Mouse (Mus musculus) midbrain, embryonic 14.5 days (tissue): ENCODE results near the gene Fam71f2. TPM values are rescaled to one million over a fixed set of nuclear protein-coding genes. Genes with fewer than 3 reads are reported as not detected.

Source experiments
- ATAC-seq: fragments of 200-750 bp; cut with Nextera tagmentation; 2 replicates; pipeline ENCODE4 v1.8.0; 2017; ENCODE audit warnings: moderate number of reproducible peaks, moderate library complexity; ENCODE audit not compliant: low FRiP score, low TSS enrichment
- DNase-seq: peaks from one replicate; pipeline ENCODE4 v3.0.0-alpha.2; 2015
- H3K27ac ChIP-seq: fragments of 300-500 bp; sonication (generic); replicated peaks from 2 replicates; pipeline ENCODE4 v1.5.1; 2014; ENCODE audit warnings: mild to moderate bottlenecking, low read depth, low read length, moderate library complexity
- H3K27me3 ChIP-seq: fragments of 300-500 bp; sonication (generic); 2 replicates; pipeline ENCODE4 v1.6.1; 2014; ENCODE audit warnings: low read length, control low read depth, mixed read lengths; ENCODE audit not compliant: control insufficient read depth, insufficient read depth
- H3K36me3 ChIP-seq: fragments of 300-500 bp; sonication (generic); 2 replicates; pipeline ENCODE4 v1.6.1; 2014; ENCODE audit warnings: low read length, control low read depth; ENCODE audit not compliant: control insufficient read depth, insufficient read depth
- H3K4me1 ChIP-seq: fragments of 300-500 bp; sonication (generic); 2 replicates; pipeline ENCODE4 v1.6.1; 2014; ENCODE audit warnings: mild to moderate bottlenecking, antibody characterized with exemption, low read length, control low read depth; ENCODE audit not compliant: control insufficient read depth, insufficient read depth
- H3K4me2 ChIP-seq: fragments of 300-500 bp; sonication (generic); 2 replicates; pipeline ENCODE4 v1.6.1; 2014; ENCODE audit warnings: mild to moderate bottlenecking, low read length, moderate library complexity
- H3K4me3 ChIP-seq: fragments of 300-500 bp; sonication (generic); replicated peaks from 2 replicates; pipeline ENCODE4 v1.5.1; 2014; ENCODE audit warnings: low read depth, low read length
- H3K9ac ChIP-seq: fragments of 300-500 bp; sonication (generic); replicated peaks from 2 replicates; pipeline ENCODE4 v1.6.1; 2014; ENCODE audit warnings: mild to moderate bottlenecking, low read length, moderate library complexity
- H3K9me3 ChIP-seq: fragments of 300-500 bp; sonication (generic); 2 replicates; pipeline ENCODE4 v1.6.1; 2016; ENCODE audit warnings: low read length, control low read depth, mixed read lengths; ENCODE audit not compliant: control insufficient read depth
- WGBS: fragments of 180-500 bp; shearing (Covaris S2); extraction: QIAGEN DNeasy Blood & Tissue Kit; methylation state at CpG from one replicate; pipeline ENCODE4 v1.1.7; 2014; 5-methylcytosine and 5-hydroxymethylcytosine counted together
- polyA plus RNA-seq: library from polyadenylated mRNA; unstranded; fragments of >200 nt; fragmentation: Nextera tagmentation; extraction: Ambion mirVana; gene quantifications from 2 replicates; pipeline ENCODE4 v1.2.1, GENCODE M21; 2014

Gene Fam71f2
- polyA plus RNA-seq, 1 experiment from 2014 or later, result 0.36 TPM

DNA sequence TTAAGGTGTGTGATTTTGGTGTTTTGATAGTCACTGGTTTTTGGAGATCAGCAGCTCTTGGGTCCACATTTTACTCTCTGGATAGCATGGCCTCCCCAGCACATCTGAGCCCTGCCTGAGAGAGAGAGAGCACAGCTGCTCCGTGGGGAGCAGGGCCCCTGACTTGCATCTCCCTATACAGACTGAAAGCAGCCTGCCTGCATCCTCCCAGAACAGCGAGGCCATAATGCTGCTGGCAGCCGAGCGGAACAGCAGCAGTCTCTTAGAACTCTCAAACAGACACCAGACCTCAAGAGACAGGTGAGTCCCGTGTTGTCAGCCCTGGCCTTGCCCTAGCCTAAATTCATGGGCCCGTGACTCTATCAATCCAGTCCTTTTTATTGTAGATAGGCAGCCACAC lies 8.1 kb downstream of the Fam71f2 start:
- WGBS, result 14% methylated on average over 6 of the region's 6 CpGs
- H3K4me2 ChIP-seq, result no peak overlapping the region

DNA sequence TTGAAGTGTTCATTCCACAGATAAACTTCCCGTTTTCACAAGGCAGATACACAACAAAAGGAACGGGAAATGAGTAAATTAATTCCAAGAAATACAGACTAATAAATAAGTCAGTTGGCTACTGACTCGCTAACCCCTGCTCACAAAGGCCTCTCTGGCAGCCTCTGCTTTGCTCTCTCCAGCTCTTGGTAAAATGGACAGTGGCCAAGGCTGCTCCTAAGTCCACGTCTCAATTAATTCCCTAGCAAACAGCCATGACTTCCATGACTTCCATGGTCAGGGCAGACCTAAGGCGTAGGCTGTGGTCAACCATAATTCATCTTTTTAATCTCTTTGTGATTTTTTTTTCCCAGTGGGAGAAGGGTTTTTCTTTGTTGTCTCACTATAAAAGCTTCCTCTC lies 8.6 kb downstream of the Fam71f2 start:
- H3K27ac ChIP-seq, result no peak overlapping the region
- no peak for ATAC-seq
- H3K9ac ChIP-seq, result no peak overlapping the region
- no peaks in the 10 kb centered on the region for H3K36me3 ChIP-seq
- H3K27me3 ChIP-seq, result no peaks in the 10 kb centered on the region
- H3K4me3 ChIP-seq, result no peak overlapping the region
- H3K9me3 ChIP-seq, result no peaks in the 10 kb centered on the region
- peak; percentile 25 for DNase-seq
- no peak overlapping the region for H3K4me2 ChIP-seq
- no peaks in the 10 kb centered on the region for H3K4me1 ChIP-seq
- 31% methylated on average over 5 of the region's 5 CpGs for whole genome bisulfite sequencing

More for the DNA sequence above, 8.1 kb downstream of the Fam71f2 start:
- peak; percentile 7 for DNase-seq
- Histone ChIP-seq H3K27me3 (no peaks in the 10 kb centered on the region), H3K27ac (no peak overlapping the region), H3K4me3 (no peak overlapping the region), H3K9ac (no peak overlapping the region), H3K4me1 (no peaks in the 10 kb centered on the region), H3K36me3 (no peaks in the 10 kb centered on the region), H3K9me3 (no peaks in the 10 kb centered on the region)
- no peak for ATAC-seq

DNA sequence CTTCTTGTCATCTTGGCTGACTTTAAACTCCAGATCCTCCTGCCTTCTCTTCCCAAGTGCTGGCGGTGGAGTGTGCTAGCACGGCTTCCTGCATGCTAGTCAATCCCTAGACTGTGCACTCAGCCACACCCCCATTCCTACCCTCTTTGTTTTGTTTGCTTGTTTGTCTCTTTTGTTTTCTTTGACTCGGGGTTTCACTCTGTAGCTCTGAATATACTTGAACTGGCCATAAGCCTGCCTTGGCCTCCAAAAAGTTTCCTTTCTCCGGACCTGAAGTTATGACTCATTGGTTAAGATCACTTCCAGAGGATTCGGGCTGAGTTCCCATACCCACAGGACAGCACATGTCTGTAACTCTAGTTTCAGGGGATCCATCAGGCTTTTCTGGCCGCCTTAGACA lies 9.3 kb downstream of the Fam71f2 start:
- WGBS, result 56% methylated on average over 6 of the region's 6 CpGs
- no peaks in the 10 kb centered on the region for H3K27me3 ChIP-seq
- no peak overlapping the region for H3K4me2 ChIP-seq
- H3K4me1 ChIP-seq, result no peaks in the 10 kb centered on the region
- no peak overlapping the region for H3K4me3 ChIP-seq
- no peak overlapping the region for H3K9ac ChIP-seq
- H3K36me3 ChIP-seq, result no peaks in the 10 kb centered on the region
- DNase-seq (no peak), ATAC-seq (no peak)
- no peak overlapping the region for H3K27ac ChIP-seq
- no peaks in the 10 kb centered on the region for H3K9me3 ChIP-seq

DNA sequence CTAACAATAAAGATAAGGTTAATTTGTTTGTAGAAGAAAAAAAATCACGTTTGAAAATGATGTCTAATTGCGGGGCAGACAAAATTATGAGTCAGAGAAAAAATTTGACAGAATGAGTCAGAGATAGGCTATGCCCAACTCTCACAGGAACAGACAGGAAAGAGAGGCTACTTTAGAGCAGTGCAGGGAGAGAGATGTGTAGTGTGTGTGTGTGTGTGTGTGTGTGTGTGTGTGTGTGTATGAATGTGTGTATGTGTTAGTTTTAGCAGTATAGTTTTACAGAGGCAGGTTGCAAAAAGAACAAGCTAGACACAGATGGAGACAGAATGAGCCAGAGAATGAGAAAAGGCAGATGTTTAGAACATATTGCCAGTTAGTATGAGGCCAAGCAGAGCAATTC lies 19.7 kb downstream of the Fam71f2 start:
- WGBS, result 83% methylated on average over 2 of the region's 2 CpGs
- no peak overlapping the region for H3K27ac ChIP-seq
- no peak for ATAC-seq

DNA sequence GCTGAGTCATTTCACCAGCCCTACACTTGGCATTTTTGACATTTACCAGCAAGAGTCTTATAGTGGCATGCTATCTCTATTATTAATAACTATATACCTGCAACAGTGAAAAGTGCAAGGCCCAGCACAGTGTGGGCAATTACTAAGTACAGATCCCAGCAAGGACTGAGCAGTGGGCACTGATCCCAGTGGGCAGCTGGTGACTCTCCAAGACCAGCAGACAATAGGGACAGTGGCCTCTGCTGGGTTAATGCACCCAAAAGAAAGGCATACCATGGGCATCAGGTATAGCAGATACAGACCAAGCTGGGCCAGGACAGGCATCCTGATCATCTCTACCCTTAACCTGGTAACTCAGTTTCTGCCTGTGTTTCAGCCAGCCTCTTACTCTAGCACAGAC lies 23.9 kb downstream of the Fam71f2 start:
- no peaks in the 10 kb centered on the region for H3K36me3 ChIP-seq
- H3K27ac ChIP-seq, result no peak overlapping the region
- no peaks in the 10 kb centered on the region for H3K4me1 ChIP-seq
- H3K4me3 ChIP-seq, result no peak overlapping the region
- H3K27me3 ChIP-seq, result no peaks in the 10 kb centered on the region
- ATAC-seq (no peak), DNase-seq (no peak)
- no peaks in the 10 kb centered on the region for H3K9me3 ChIP-seq
- H3K4me2 ChIP-seq, result no peak overlapping the region
- no peak overlapping the region for H3K9ac ChIP-seq

More for the DNA sequence above, 19.7 kb downstream of the Fam71f2 start:
- H3K9me3 ChIP-seq, result no peaks in the 10 kb centered on the region
- no peak for DNase-seq
- no peak overlapping the region for H3K9ac ChIP-seq
- H3K4me1 ChIP-seq, result no peaks in the 10 kb centered on the region
- H3K4me3 ChIP-seq, result no peak overlapping the region
- H3K36me3 ChIP-seq, result no peaks in the 10 kb centered on the region
- no peak overlapping the region for H3K4me2 ChIP-seq
- H3K27me3 ChIP-seq, result no peaks in the 10 kb centered on the region

DNA sequence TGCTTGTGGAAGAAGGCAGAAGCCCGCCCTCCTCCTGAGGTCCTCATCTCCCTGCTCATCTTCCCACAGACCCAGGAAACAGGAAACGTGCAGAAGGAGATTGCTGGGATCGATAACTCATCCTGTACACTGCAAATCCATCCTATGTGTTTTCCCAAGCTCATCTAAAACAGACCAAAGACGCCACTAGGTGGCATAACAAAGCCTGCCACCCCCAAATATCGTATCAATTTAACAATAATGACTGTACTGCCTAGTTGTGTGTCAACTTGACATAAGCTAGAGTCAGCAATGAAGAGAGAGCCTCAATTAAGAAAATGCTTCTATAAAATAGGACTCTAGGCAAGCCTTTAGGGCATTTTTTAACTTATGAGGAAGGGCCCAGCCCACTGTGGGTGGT lies 24.3 kb downstream of the Fam71f2 start:
- no peaks in the 10 kb centered on the region for H3K9me3 ChIP-seq
- no peak overlapping the region for H3K9ac ChIP-seq
- 56% methylated on average over 5 of the region's 5 CpGs for WGBS
- no peak overlapping the region for H3K4me3 ChIP-seq
- no peak for ATAC-seq
- peak; percentile 15 for DNase-seq
- H3K4me2 ChIP-seq, result no peak overlapping the region
- no peaks in the 10 kb centered on the region for H3K27me3 ChIP-seq
- H3K27ac ChIP-seq, result no peak overlapping the region
- no peaks in the 10 kb centered on the region for H3K4me1 ChIP-seq
- no peaks in the 10 kb centered on the region for H3K36me3 ChIP-seq

DNA sequence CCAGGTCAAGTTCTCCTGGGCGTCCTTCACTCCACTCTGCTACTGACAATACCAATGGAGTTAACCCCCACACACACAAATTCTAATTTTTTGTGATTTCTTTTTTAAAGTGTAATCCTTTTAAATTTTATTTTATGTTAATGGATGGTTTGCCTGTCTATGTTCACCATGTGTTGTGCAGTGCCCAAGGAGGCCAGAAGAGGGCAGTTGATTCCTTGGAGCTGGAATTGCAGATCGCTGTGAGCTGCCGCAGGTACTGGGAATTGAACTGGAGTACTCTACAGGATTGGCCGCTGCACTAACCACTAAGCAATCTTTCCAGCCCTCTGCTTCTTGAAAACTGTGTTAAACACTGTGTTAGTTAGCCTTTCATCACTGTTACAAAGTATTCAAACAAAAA lies 26.1 kb downstream of the Fam71f2 start:
- DNase-seq (no peak), ATAC-seq (no peak)
- H3K4me2 ChIP-seq, result no peak overlapping the region
- no peak overlapping the region for H3K4me3 ChIP-seq
- H3K9me3 ChIP-seq, result no peaks in the 10 kb centered on the region
- H3K9ac ChIP-seq, result no peak overlapping the region
- 95% methylated on average over 4 of the region's 4 CpGs for WGBS
- H3K36me3 ChIP-seq, result no peaks in the 10 kb centered on the region
- no peaks in the 10 kb centered on the region for H3K4me1 ChIP-seq
- no peaks in the 10 kb centered on the region for H3K27me3 ChIP-seq
- H3K27ac ChIP-seq, result no peak overlapping the region

DNA sequence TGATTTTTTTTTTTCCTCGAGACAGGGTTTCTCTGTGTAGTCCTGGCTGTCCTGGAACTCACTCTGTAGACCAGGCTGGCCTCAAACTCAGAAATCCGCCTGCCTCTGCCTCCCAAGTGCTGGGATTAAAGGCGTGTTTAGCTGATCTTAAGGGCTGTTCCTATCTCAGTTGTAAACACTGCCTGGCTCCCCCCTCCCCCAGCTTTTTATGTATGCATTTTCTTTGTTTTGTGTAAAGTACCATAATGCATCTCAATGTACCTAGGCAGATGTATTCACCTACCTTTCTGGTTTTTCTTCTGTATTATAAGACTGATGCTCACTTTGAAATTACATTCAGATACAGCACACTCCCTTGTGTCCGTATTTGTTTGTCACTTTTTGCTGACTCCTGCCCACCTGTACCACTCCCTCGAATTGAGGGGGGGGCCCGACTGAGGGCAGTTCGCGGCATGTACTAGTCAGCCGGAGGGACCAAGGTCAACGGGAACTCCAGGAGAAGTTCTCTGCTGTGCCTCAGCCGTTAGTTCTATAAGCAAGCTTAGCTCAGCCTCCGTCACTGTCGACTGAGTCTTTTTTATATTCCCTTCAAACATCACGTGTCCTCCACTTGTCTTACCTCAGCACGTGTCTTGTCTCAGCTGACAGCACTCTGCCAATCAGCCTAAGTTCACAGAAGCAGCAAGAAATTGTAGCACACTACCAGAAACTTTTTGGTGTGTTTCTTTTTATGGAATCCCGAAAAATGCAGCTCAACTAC lies 29.6 kb downstream of the Fam71f2 start:
- DNase-seq (no peak), ATAC-seq (no peak)
- 87% methylated on average over 16 of the region's 16 CpGs for WGBS
- Histone ChIP-seq H3K9me3 (no peaks in the 10 kb centered on the region), H3K9ac (no peak overlapping the region), H3K27ac (no peak overlapping the region), H3K4me3 (no peak overlapping the region), H3K36me3 (no peaks in the 10 kb centered on the region), H3K4me1 (no peaks in the 10 kb centered on the region), H3K27me3 (no peaks in the 10 kb centered on the region), H3K4me2 (no peak overlapping the region)

DNA sequence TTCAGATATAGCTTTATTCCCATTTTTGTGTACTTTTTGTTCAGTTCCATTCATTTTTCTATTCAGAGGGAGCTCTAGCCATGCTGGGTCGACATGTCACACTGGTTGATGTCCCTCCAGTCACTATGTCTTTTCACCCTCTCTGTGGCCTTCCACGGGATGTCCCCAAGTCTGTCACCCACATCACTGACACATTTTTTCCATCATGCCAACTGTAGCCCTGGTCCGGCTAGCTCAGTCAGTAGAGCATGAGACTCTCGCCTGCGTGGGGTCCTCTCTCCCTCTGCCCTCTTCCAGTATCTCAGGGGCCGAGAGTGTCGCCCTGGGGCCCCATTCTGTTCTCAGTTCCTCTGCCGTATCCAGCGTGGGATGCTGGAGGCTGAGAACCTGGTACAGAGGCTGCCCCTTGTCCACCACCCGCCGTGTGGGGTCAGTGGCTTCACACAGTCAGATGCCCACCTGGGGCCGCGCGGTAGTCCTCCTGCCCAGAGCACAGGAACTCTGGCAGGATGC lies 34.4 kb downstream of the Fam71f2 start:
- H3K36me3 ChIP-seq, result no peaks in the 10 kb centered on the region
- H3K4me1 ChIP-seq, result no peaks in the 10 kb centered on the region
- WGBS, result 67% methylated on average over 14 of the region's 14 CpGs
- no peak overlapping the region for H3K4me2 ChIP-seq
- H3K9ac ChIP-seq, result no peak overlapping the region
- no peak for ATAC-seq
- no peak for DNase-seq
- H3K27ac ChIP-seq, result no peak overlapping the region
- H3K4me3 ChIP-seq, result no peak overlapping the region
- H3K9me3 ChIP-seq, result no peaks in the 10 kb centered on the region
- no peaks in the 10 kb centered on the region for H3K27me3 ChIP-seq
